Mouse (Mus musculus) thymus, postnatal 14 days (tissue): Measurements from ENCODE around the gene Fer.
"Not testable (repeated sequence)": the region's sequence is repeated elsewhere in the genome, so short reads cannot be mapped to it uniquely, and the experiment has no call there.

Experiments
- DNase-seq: peaks from one replicate; pipeline ENCODE4 v3.0.0; 2021

Gene Fer

DNA sequence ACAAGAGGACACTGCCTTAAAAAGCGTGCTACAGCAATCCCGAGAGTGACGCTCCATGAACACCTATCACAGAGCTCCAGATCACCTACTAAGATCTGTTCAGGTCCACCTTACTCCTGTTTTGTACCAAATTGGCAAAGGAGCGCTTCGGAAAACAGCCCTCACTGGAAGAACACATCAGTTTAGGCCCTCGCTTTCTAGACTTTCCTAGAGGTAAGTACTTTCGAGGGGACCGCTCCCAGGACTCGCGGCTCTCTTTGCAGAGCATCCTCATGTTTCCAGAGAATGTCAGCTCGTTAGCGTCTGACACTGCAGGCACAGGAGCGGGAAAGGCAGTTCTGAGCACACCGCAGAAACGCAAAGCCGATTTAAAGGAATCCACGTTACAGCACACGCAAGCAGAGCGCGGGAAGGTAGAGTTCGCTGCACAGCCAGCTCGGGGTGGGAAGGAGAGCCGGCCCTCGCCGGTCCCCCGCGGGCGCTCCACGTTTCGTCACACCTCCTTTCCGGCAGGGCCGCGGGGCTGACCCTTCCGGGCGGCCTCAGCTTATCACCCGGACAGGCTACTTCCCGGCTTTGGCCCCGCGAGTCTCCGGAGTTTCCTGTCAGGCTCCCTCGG lies at the start of gene Fer:
TSS of gene Fer (plus strand) at position 51 of the 619 bp plus-strand sequence.
- DNase-seq = no peak

DNA sequence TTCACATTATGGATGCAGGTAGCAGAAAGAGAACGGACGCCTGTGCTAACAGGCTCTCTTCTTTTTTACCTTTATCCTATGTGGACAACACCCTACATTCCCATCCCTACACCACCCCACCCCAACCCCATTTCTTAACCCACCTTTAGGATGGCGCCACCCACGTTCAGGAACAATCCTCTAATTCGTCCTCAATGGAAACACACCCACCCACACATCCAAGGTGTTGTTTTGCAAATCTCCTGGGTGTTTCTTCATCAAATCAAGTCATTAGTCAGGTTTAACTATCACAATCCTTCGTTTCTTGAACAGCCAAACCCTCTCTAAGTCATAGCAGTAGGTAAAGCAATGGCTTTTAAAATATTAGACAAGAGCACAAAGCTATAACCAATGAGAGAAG lies 49.3 kb upstream of the Fer start:
- no peak for DNase-seq

DNA sequence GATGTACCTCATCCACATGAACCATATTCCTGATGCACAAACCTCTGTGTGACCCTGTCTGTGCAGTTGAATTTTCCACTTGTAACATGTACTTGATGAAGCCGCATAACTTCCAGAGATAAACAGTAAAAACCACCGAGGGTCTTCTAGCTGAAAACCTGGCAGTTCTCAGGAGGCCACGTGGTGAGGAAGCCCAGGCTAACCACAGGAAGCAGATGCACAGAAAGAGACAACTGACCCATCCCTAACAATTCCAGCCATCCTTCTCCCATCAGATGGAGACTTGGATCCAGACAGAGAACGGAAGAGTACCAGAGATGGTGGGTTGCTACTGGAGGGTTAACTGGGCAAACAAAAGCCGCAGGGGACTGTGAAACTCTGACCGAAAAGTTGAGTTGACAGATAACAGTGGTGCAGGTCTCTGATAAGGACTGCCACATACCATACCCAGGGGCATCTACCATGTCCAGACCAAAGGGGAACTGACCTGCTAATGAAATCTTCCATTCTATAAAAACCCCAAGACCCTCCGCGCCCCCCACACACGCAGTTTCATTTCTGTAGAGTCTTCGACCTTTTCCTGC lies 44.3 kb upstream of the Fer start:
- DNase-seq = no peak

GRCm38 (mm10) chr17:63824141-63824540 lies 38.7 kb upstream of the Fer start:
- no peak for DNase-seq

DNA sequence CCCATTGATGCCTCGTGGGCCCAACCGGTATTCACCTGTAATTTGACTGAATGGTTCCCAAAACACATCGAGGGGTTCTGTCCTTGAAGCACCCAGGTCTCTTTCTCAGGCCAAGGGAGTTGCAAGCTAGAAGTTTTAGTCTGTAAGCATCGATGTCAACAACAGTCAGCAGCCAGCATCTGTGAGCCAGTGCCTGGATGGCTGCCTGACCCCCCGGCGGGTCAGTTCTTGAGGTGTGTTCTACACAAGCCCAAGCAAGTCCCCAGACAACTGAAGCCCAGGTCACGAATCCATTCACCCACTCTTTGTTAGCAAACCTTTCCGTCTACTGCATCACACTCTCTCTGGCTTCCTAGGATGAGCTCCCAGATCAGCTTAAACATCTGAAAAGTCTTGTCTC lies 36.7 kb upstream of the Fer start:
- no peak for DNase-seq

DNA sequence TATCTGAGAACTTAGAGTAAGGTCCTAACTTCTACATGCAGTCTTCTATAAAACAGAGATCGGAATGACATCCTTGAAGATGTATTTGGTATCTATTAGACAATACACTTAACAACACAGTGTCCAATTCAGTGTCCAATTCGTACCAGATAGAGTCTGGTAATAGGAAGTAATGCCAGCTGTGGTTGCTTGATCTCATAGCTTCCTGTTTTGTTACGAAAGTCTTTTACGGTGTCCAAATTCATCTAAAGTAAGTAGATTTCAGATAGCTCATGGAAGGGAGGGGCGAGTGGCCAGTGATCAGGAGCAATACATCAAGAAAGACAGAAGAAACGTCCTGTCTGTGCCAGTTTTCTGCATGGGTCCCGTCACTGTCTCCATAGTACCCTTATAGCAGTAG lies 36.1 kb upstream of the Fer start:
- DNase-seq = no peak

DNA sequence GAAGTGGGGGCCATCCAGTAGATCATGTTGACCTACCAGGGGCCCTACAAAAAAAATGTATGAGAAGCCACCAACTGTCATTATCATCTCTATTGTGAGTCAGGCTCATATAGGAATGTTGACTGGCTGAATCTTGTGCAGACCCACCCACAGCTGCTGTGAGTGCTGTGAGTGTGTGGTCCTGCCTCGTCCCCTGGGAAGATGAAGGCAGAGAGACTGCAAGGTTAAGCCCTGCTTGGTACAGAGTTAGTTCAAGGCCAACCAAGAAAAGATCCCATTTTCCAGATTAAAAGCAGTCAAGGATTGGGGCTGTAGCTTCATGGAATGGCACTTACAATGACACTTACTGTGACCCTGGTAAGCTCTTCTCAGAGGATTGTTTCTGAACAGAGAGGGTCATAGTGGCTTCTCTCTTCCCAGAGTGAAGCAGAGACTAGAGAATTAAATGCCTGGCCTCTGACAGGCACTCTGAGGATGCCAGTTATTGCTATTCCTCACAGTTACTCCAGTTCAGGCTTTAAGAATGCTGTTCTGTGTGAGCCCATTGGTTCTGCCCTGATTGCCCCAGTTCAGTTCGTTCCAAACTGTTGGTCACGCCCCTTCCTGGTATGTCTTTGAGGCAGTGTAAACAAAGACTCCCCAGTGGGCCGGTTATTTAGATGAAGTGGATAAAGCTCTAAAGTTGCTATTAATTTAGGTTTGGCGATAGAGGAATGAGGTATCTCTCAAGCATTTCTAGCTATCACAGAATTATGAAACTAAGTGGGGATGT lies 34.1 kb upstream of the Fer start:
- no peak for DNase-seq

DNA sequence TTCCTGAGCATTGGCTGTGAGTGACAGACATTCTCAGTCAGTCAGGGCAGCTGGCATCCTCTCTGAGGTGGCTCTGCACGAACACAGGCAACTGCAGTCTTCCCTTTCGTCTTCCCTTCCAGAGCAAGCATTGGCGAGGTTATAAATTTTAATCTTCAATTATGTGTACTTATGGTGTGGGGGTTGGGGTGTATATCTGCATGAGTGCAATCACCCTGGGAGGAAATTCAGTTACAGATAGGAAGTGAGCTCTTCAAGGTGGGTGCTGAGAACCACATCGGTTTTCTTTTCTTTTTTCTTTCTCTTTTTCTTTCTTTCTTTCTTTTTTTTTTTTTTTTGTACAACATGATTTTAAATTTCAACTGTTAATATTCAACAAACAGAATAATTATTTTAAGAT lies 31.3 kb upstream of the Fer start:
- DNase-seq = no peak

GRCm38 (mm10) chr17:63836223-63836622 lies 26.6 kb upstream of the Fer start:
- no peak for DNase-seq

DNA sequence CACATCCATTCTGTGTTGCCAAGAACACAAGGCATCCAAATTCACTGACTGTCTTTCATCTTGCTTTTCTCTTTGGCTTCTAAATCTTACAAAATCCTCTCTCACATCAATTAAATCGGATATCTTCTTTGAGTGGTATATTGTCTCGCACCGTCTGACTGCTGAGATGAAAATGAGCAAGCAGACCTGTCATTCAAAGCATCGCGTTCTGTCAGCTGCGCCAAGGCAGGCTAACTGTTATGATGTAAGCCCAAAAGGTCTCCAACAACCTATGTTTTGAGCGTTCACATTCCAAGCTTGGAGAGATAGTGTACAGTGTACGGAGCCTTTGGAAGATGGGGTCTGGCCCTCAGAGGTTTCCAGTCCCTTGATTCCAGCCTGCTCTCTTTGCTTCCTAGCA lies 26.2 kb upstream of the Fer start:
- no peak for DNase-seq

DNA sequence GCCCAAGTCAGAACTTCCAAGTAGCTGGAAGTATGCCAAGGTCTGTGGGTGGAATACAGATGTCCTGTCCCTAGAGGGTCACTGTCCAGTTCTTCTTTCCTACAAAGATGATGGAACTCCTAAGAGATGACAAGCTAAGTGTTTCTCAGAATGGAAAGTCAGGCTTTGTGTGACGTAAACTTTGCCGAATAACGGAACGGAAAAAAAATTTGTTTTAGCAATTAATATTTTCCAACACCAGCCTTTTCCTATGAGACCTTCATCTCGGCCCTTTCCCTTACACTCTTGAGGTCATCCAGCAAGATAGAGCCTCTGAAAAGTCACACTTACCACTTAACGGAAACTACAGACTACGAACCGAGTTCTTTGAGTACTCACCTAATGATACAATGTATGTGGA lies 24.7 kb upstream of the Fer start:
- no peak for DNase-seq

DNA sequence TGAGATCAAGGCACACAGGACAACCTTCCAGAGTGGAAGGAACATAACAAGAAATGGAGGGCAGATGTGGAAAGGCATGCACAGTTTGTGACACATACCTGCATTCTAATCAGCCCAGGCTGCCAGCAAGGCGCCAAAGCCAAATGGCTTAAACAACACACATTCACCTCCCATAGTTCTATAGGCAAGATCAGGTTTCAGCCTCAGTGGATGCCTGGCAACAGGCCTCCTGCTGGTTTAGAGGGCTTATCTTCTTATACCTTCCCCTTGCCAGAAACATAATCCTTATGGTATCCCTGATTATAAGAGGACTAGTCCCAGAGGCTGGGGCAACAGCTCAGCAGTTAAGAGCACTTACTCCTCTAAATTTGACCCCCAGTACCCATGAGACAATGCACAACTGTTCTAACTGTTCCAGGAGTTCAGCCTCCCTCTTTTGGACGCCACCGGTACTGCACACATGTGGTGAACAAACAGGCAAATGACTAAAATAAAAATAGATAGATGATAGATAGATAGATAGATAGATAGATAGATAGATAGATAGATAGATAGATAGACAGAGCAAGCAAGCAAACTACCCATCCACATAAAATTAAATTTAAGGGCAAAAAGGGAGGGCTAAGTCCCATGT lies 23.1 kb upstream of the Fer start:
- no peak for DNase-seq

DNA sequence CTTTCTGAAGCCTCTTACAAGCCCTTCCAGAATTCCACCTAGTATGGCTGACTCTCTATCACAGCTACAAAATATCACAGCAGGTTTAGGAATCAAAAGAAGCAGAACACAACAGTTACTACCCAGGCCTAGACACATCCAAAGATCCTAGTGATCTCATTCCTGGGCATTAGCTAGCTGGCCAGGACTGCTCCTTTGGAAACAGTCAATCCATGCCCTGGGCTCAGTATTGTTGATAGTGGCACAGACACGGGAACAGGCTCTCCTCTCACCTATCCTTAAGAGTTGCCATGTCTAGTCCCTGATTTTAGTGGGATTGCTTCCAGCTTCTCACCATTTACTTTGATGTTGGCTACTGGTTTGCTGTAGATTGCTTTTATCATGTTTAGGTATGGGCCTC lies 20.6 kb upstream of the Fer start:
- no peak for DNase-seq

DNA sequence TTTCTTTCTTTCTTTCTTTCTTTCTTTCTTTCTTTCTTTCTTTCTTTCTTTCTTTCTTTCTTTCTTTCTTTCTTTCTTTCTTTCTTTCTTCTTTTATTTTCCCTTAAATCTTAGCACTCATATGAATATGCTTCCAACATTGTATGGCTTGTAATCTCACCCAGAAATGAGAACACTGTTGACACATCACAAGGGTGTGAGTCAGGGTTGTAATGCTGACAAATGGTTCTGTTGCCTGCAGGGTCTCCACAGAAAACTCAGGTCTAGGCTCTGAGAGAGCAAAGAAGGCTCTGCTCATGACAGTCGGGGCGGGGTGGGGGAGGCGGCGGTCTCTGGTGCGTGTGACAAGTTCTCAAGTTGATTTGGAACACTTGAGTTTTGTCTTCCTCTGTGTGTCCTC lies 17.9 kb upstream of the Fer start:
- DNase-seq = no peak

DNA sequence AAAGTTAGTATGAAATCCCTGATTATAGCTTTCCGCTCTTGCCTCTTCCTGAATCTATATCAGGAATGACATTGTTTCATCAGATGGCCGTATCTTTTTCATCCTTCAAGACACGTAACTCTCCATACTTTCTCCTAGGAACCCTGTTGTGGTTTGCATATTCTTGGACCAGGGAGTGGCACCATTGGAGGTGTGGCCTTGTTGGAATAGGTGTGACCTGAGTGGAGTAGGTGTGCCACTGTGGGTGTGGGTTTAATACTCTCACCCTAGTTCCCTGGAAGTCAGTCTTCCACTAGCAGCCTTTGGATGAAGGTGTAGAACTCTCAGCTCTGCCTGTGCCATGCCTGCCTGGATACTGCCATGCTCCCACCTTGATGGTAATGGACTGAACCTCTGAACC lies 17.1 kb upstream of the Fer start:
- DNase-seq = not testable (repeated sequence)

- DNase-seq = no peak
These were observed 13.7 kb upstream of the Fer start for GRCm38 (mm10) chr17:63849151-63849550.

DNA sequence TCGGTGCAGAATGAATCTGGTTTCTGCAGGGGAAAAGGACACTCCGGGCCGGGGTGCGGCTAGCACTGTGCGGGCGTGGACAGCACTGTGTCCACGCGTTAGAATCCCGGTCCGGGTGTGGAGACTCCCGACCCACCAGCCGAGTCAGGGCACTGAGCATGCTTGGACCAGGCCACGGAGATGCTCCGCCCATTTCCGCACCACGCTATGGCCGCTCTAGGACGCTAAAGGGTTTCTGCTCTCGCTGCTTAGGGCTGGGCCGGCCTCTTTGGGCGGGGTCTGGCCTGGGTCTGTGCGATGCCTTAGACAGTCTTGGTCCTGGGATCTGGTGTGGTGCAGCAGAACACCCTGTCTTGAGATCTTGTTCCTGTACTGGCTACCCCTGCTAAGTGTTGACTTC lies 13.3 kb upstream of the Fer start:
- peak; percentile 16 for DNase-seq

DNA sequence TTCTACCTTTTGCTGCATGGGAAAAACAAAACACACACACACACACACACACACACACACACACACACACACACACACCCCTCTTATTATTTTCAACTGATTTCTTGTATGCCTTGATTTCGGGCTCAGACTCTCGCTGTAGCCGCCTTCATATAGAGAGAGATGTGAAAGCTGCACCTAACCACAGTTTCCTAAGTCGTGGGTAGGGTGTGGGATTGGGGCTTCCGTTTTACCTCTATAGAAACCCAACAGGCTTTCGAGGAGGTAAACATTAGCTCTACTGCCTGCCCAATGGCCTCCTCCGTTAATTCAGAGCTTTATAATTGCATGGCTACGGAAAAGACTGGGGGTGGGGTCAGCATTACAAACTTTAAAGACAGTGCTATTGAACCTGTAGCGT lies 12.8 kb upstream of the Fer start:
- peak; percentile 10 for DNase-seq

GRCm38 (mm10) chr17:63857023-63857544 lies 5.8 kb upstream of the Fer start:
- DNase-seq = no peak

DNA sequence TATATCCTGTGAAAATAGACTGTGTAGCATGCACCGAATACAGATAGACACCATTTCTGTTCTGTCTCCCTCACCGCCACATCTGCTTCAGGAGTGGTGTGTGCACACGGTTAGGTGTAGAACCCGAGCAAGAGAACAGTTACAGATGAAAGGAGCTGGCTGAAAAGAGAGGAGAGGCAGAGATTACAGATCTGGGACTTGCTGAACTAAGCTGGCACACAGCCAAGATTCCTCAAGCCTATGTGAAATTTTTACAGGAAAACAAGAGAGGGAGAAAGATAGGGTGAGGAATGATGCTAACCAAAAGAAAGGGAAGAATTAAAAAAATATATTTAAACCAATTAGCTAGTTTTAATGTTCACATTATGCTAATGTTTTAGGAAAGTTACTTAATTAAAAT lies 1.9 kb upstream of the Fer start:
- DNase-seq = no peak

DNA sequence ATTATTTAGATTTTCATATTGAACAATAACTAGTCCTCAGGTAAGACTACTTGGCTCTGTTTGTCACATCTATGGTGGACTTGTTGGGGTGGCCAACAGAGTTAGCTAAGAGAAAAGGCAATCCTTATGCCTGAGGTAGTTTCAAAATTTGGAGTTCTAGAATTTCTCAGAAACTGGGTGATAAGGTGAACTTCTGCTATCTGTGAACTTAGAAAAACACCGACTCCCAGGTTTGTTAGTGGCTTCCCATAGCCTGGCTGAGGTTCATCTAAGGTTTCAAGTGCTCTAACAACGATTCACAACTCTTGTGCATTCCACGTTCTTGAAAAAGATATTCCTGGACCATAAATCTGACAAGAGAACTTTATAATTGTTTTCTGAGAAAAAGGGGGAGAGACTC lies 463 bp upstream of the Fer start:
- no peak for DNase-seq

GRCm38 (mm10) chr17:63863647-63864149 lies 836 bp downstream of the Fer start, which contains the start of gene A930002H24Rik:
TSS of gene A930002H24Rik (minus strand) at chr17:63863791.
- DNase-seq = peak; percentile 88

DNA sequence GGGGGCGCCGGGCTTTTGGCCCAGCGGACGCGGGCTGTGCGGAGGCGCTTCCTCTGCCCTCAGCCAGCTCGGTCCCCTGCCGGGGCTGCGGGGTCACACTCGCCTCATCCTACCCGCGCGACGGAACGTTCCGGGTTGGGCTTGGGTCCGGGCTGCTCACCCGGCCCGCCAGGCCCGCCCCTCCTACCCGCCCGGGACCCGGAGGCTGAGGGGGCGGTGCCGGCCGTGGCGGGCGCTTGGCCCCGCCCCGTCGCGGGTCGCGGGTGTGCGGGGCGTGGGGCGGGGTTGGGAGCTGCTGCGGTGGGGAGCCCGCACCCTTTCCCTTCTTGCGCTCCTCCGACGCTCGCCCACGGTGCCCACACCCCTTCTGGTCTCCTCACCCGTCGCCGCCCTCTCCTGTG lies 1.3 kb downstream of the Fer start:
- no peak for DNase-seq

GRCm38 (mm10) chr17:63871773-63872172 lies 8.9 kb downstream of the Fer start:
- no peak for DNase-seq
